Mouse (Mus musculus): ENCODE results near the gene Cflar. TPM values are rescaled to one million over a fixed set of nuclear protein-coding genes. Genes with fewer than 3 reads are reported as not detected.

Cflar gene
- total and polyA plus RNA-seq, 3 experiments = 35.7 to 81.1 (median 49.2) TPM

- H3K4me1 ChIP-seq (ENCODE audit: control insufficient read depth in 1 of 2, insufficient read depth in 2 of 2) = peaks cover 3 to 25% of the 10 kb centered on the region in 2 experiments
- H3K27me3 ChIP-seq (replicated peaks) = no peaks in the 10 kb centered on the region
- no peak overlapping the region for H3K4me2 ChIP-seq (ENCODE audit: insufficient read depth, low read depth, poor library complexity, severe bottlenecking)
- no peaks in the 10 kb centered on the region for H3K36me3 ChIP-seq (replicated peaks in 1 of 2; ENCODE audit: control insufficient read depth in 1 of 2, insufficient read depth in 1 of 2, low read length in 1 of 2)
- H3K79me2 ChIP-seq (replicated peaks; ENCODE audit: control insufficient read depth, extremely low read depth, insufficient read depth, poor library complexity, severe bottlenecking) = no peaks in the 10 kb centered on the region
- in situ Hi-C loops (cut with MboI; ENCODE audit: low pct_ligation_motif_present, low pct_unique_long_range_greater_than_20kb, low sequenced_read_pairs) (loop anchor here (10.0 to 25.0 kb wide), 2 partner anchors 223 to 365 kb away; no protein-coding TSS in a partner anchor), dilution Hi-C loops (cut with MboI; ENCODE audit: extremely low pct_ligation_motif_present, extremely low pct_unique_long_range_greater_than_20kb, low sequenced_read_pairs) (no loop called here)
- no peaks in the 10 kb centered on the region for H3K9me3 ChIP-seq (replicated peaks; ENCODE audit: low read length)
- H3K4me3 ChIP-seq (replicated peaks in 1 of 3; ENCODE audit: low read depth in 2 of 3, low read length in 2 of 3, poor library complexity in 1 of 3) = no peak overlapping the region
- H3K27ac ChIP-seq (ENCODE audit: insufficient read depth, low read depth) = no peak overlapping the region
- DNase-seq (ENCODE audit: extremely low read depth) = no peak
- no peak overlapping the region for H3K9ac ChIP-seq (ENCODE audit: insufficient read depth, low read depth)
- TF ChIP-seq MAX (IDR thresholded peaks at IDR 0.05; ENCODE audit: low read length) (no peak), ZC3H11A (IDR thresholded peaks at IDR 0.05; ENCODE audit: low read depth, low read length) (no peak), MEF2A (IDR thresholded peaks at IDR 0.05; ENCODE audit: borderline replicate concordance, low read depth, low read length) (no peak), POLR2A (IDR thresholded peaks at IDR 0.05; ENCODE audit: low read depth, low read length) (no peak), MYC (IDR thresholded peaks at IDR 0.05; ENCODE audit: low read depth, low read length) (no peak), HCFC1 (IDR thresholded peaks at IDR 0.05; ENCODE audit: low read depth, low read length) (no peak), MAFK (IDR thresholded peaks at IDR 0.05; ENCODE audit: insufficient replicate concordance, low read length) (no peak), KAT2A (IDR thresholded peaks at IDR 0.05; ENCODE audit: insufficient replicate concordance, low read length) (no peak), BHLHE40 (IDR thresholded peaks at IDR 0.05; ENCODE audit: low read depth, low read length) (no peak), USF1 (IDR thresholded peaks at IDR 0.05; ENCODE audit: low read depth, low read length) (no peak), MXI1 (IDR thresholded peaks at IDR 0.05; ENCODE audit: low read depth, low read length) (no peak), JUN (IDR thresholded peaks at IDR 0.05; ENCODE audit: insufficient read depth, low read depth, low read length) (no peak), ZNF384 (IDR thresholded peaks at IDR 0.05; ENCODE audit: low read depth, low read length) (no peak), IRF4 (IDR thresholded peaks at IDR 0.05; ENCODE audit: low read depth, low read length) (no peak), MAZ (IDR thresholded peaks at IDR 0.05; ENCODE audit: low read depth, low read length) (no peak), USF2 (conservative IDR thresholded peaks at IDR 0.05; ENCODE audit: low read depth, low read length) (no peak), GABPA (IDR thresholded peaks at IDR 0.05; ENCODE audit: insufficient replicate concordance, low read depth, low read length) (no peak), ETS1 (conservative IDR thresholded peaks at IDR 0.05; ENCODE audit: low read depth, low read length) (no peak), E2F4 (IDR thresholded peaks at IDR 0.05; ENCODE audit: insufficient replicate concordance, low read depth, low read length) (no peak), TCF12 (IDR thresholded peaks at IDR 0.05; ENCODE audit: low read depth, low read length) (no peak)
Measured at GRCm38 (mm10) chr1:58772084-58772483, 60.8 kb downstream of the Cflar start.

GRCm38 (mm10) chr1:58773280-58773679 is 62.0 kb downstream of the Cflar start:
- dilution Hi-C loops (cut with MboI; ENCODE audit: extremely low pct_ligation_motif_present, extremely low pct_unique_long_range_greater_than_20kb, low sequenced_read_pairs) = no loop called here
- DNase-seq (ENCODE audit: extremely low read depth) = peak; percentile 25
- TF ChIP-seq CHD1 (IDR thresholded peaks at IDR 0.05; ENCODE audit: low read depth, low read length) (no peak), SIN3A (IDR thresholded peaks at IDR 0.05; ENCODE audit: low read length) (no peak), JUN (IDR thresholded peaks at IDR 0.05; ENCODE audit: insufficient read depth, low read depth, low read length) (no peak), CTCF (conservative IDR thresholded peaks at IDR 0.05 in 1 of 2, IDR thresholded peaks at IDR 0.05 in 1 of 2; ENCODE audit: low read depth in 2 of 2, low read length in 2 of 2) (no peak), USF2 (conservative IDR thresholded peaks at IDR 0.05; ENCODE audit: low read depth, low read length) (no peak), EP300 (IDR thresholded peaks at IDR 0.05; ENCODE audit: low read length) (no peak), CHD2 (IDR thresholded peaks at IDR 0.05; ENCODE audit: low read length) (no peak), NRF1 (IDR thresholded peaks at IDR 0.05; ENCODE audit: low read depth, low read length) (no peak), MAZ (IDR thresholded peaks at IDR 0.05; ENCODE audit: low read depth, low read length) (no peak), MYC (IDR thresholded peaks at IDR 0.05; ENCODE audit: low read depth, low read length) (no peak), MEF2A (IDR thresholded peaks at IDR 0.05; ENCODE audit: borderline replicate concordance, low read depth, low read length) (no peak), SMC3 (IDR thresholded peaks at IDR 0.05; ENCODE audit: low read depth, low read length) (no peak; the same call in 1 of the 2 replicates), GABPA (IDR thresholded peaks at IDR 0.05; ENCODE audit: insufficient replicate concordance, low read depth, low read length) (no peak), TCF12 (IDR thresholded peaks at IDR 0.05; ENCODE audit: low read depth, low read length) (no peak), ELF1 (IDR thresholded peaks at IDR 0.05; ENCODE audit: low read depth, low read length) (no peak), TBP (conservative IDR thresholded peaks at IDR 0.05; ENCODE audit: low read depth, low read length) (no peak)

More at GRCm38 (mm10) chr1:58773280-58773679, 62.0 kb downstream of the Cflar start:
- H3K9ac ChIP-seq (ENCODE audit: insufficient read depth, low read depth) = no peak overlapping the region
- in situ Hi-C loops (cut with MboI; ENCODE audit: low pct_ligation_motif_present, low pct_unique_long_range_greater_than_20kb, low sequenced_read_pairs) = loop anchor here (10.0 to 25.0 kb wide), 2 partner anchors 222 to 364 kb away; no protein-coding TSS in a partner anchor
- peaks cover 3 to 25% of the 10 kb centered on the region in 2 experiments for H3K4me1 ChIP-seq (ENCODE audit: control insufficient read depth in 1 of 2, insufficient read depth in 2 of 2)
- H3K4me3 ChIP-seq (replicated peaks in 1 of 3; ENCODE audit: low read depth in 2 of 3, low read length in 2 of 3, poor library complexity in 1 of 3) = no peak overlapping the region
- no peaks in the 10 kb centered on the region for H3K9me3 ChIP-seq (replicated peaks; ENCODE audit: low read length)
- no peak overlapping the region for H3K4me2 ChIP-seq (ENCODE audit: insufficient read depth, low read depth, poor library complexity, severe bottlenecking)
- H3K79me2 ChIP-seq (replicated peaks; ENCODE audit: control insufficient read depth, extremely low read depth, insufficient read depth, poor library complexity, severe bottlenecking) = no peaks in the 10 kb centered on the region
- no peaks in the 10 kb centered on the region for H3K27me3 ChIP-seq (replicated peaks)
- no peak overlapping the region for H3K27ac ChIP-seq (ENCODE audit: insufficient read depth, low read depth)
- H3K36me3 ChIP-seq (replicated peaks in 1 of 2; ENCODE audit: control insufficient read depth in 1 of 2, insufficient read depth in 1 of 2, low read length in 1 of 2) = no peaks in the 10 kb centered on the region

Data from CH12.LX (cell line).